ENCODE assay signal across 8 mouse cellular contexts in genomic region chr8:119345029-119345682, GRCm38 (mm10). TPM values are rescaled to one million over a fixed set of nuclear protein-coding genes. Genes with fewer than 3 reads are reported as not detected.
DNase-seq lines count a peak whose midpoint lies in the region; ATAC-seq lines count a peak whose summit lies in the region.

No protein-coding gene starts in this region.

- ATAC-seq in hindbrain, embryonic 15.5 days (ENCODE audit: low FRiP score, low read depth), result no peak
- ATAC-seq in midbrain, embryonic 11.5 days (ENCODE audit: low FRiP score), result peak; percentile 10; the same call in 1 of the 2 replicates
- no peak for ATAC-seq in frontal cortex, adult (ENCODE audit: low TSS enrichment)

- no peak overlapping the region for H3K27ac ChIP-seq in hindbrain, embryonic 15.5 days (replicated peaks)
- H3K27ac ChIP-seq in midbrain, embryonic 11.5 days (ENCODE audit: low read depth, low read length), result no peak overlapping the region

- H3K4me3 ChIP-seq in hindbrain, embryonic 15.5 days, result peak overlapping the region; percentile 92
- peak overlapping the region; percentile 93 for H3K4me3 ChIP-seq in midbrain, embryonic 11.5 days (ENCODE audit: low read depth, low read length)

- peak; percentile 50 for DNase-seq in cerebellum, adult 9-11 months
- DNase-seq in cerebellum, postnatal 4 days (ENCODE audit: low spot score in 2 of 2), result no peak
- DNase-seq in 3134 (ENCODE audit: extremely low read depth, insufficient read length, low spot score), result peak; percentile 15
- peak; percentile 36 to 41 for DNase-seq in cerebellum, postnatal 10 days
- DNase-seq in midbrain, embryonic 11.5 days (ENCODE audit: low spot score, missing footprints), result peak; percentile 87
- no peak for DNase-seq in gastrocnemius, postnatal 36 days

- peaks cover 15% of the 10 kb centered on the region for H3K4me1 ChIP-seq in hindbrain, embryonic 15.5 days (replicated peaks)
- H3K4me1 ChIP-seq in midbrain, embryonic 11.5 days (ENCODE audit: control insufficient read depth, insufficient read depth, low read length), result peaks cover 5% of the 10 kb centered on the region

- H3K36me3 ChIP-seq in hindbrain, embryonic 15.5 days, result peaks cover 35% of the 10 kb centered on the region
- peaks cover 16% of the 10 kb centered on the region; the same call in 1 of the 2 replicates for H3K36me3 ChIP-seq in midbrain, embryonic 11.5 days (ENCODE audit: control insufficient read depth, insufficient read depth, low read length)

- H3K4me2 ChIP-seq in hindbrain, embryonic 15.5 days, result peak overlapping the region; percentile 62
- peak overlapping the region; percentile 77 for H3K4me2 ChIP-seq in midbrain, embryonic 11.5 days

- H3K9me3 ChIP-seq in hindbrain, embryonic 15.5 days, result no peaks in the 10 kb centered on the region
- H3K9me3 ChIP-seq in midbrain, embryonic 11.5 days (ENCODE audit: control insufficient read depth, low read length), result no peaks in the 10 kb centered on the region

- intact Hi-C loops in gastrocnemius, postnatal 36 days (cut with DNase I), result loop anchor here (5.0 kb wide), 1 partner anchor 42 kb away; no protein-coding TSS in a partner anchor

- WGBS in hindbrain, embryonic 15.5 days, result 55% methylated on average over 22 of the region's 22 CpGs
- WGBS in midbrain, embryonic 11.5 days, result 57% methylated on average over 22 of the region's 22 CpGs

- peaks cover 2% of the 10 kb centered on the region; the same call in 1 of the 2 replicates for H3K27me3 ChIP-seq in hindbrain, embryonic 15.5 days
- H3K27me3 ChIP-seq in midbrain, embryonic 11.5 days (ENCODE audit: control insufficient read depth, insufficient read depth, low read length), result no peaks in the 10 kb centered on the region

- peak overlapping the region; percentile 97 for H3K9ac ChIP-seq in hindbrain, embryonic 15.5 days
- peak overlapping the region; percentile 93 for H3K9ac ChIP-seq in midbrain, embryonic 11.5 days (ENCODE audit: low read length)

RNA-seq across cellular contexts. Expression of gene Hsbp1, which starts 0.9 kb away (rescaled TPM):
- polyA plus RNA-seq in hindbrain, embryonic 15.5 days (2015; fragmentation: Nextera tagmentation; extraction: Ambion mirVana), result 757 and 781 TPM in 2 replicates
- 370 and 374 TPM in 2 replicates for polyA plus RNA-seq in midbrain, embryonic 11.5 days (2014; fragmentation: Nextera tagmentation; extraction: Ambion mirVana)
- total RNA-seq in gastrocnemius, postnatal 36 days (2021), result 100 to 1,000 TPM; 131 to 132 TPM

RNA-seq across cellular contexts. Expression of gene Mlycd, which starts 49.5 kb away (rescaled TPM):
- polyA plus RNA-seq in hindbrain, embryonic 15.5 days (2015; fragmentation: Nextera tagmentation; extraction: Ambion mirVana), result 16.8 and 18.5 TPM in 2 replicates
- 11.3 and 11.6 TPM in 2 replicates for polyA plus RNA-seq in midbrain, embryonic 11.5 days (2014; fragmentation: Nextera tagmentation; extraction: Ambion mirVana)
- total RNA-seq in gastrocnemius, postnatal 36 days (2021), result 100 to 1,000 TPM in 1 of 2 experiments, 10 to 100 TPM in 1; 73.5 to 114 TPM

Comparison
In these comparisons a context has a peak if more than half of its experiments do, and no peak if none do; other contexts are left out.
1. DNase-seq: peak in cerebellum, adult 9-11 months (single experiment), 3134 (single experiment), cerebellum, postnatal 10 days (2 of 2) and midbrain, embryonic 11.5 days (single experiment); none in cerebellum, postnatal 4 days (0 of 2) and gastrocnemius, postnatal 36 days (0 of 2).